Mouse (Mus musculus): ENCODE measurements at regions not wholly inside any gene's neighbourhood (a gene's known extent, or its start where the extent isn't known, plus 50 kb on each side); places are given as distances from the start of the nearest gene placed in this dataset.

- DNase-seq = no peak
Measured at GRCm38 (mm10) chr10:119395048-119395447, 58.6 kb upstream of the Grip1 start.

- no peak for DNase-seq
Measured at GRCm38 (mm10) chr10:119387924-119388323, 65.7 kb upstream of the Grip1 start.

GRCm38 (mm10) chr10:119382257-119382656 is 71.4 kb upstream of the Grip1 start:
- no peak for DNase-seq

- no peak for DNase-seq
Measured at GRCm38 (mm10) chr10:119368566-119368965, 85.1 kb upstream of the Grip1 start.

- peak; percentile 50 for DNase-seq
Measured at GRCm38 (mm10) chr10:119363616-119364015, 90.0 kb upstream of the Grip1 start.

- DNase-seq = no peak
Measured at GRCm38 (mm10) chr10:119358730-119359292, 94.8 kb upstream of the Grip1 start.

- no peak for DNase-seq
Measured at GRCm38 (mm10) chr10:119342317-119343114, 102.7 kb upstream of the Cand1 start.

GRCm38 (mm10) chr10:119340323-119340722 is 100.5 kb upstream of the Cand1 start:
- no peak for DNase-seq

GRCm38 (mm10) chr10:119326912-119327311 is 87.1 kb upstream of the Cand1 start:
- DNase-seq = no peak

- DNase-seq = no peak
Measured at GRCm38 (mm10) chr10:119319953-119320352, 80.1 kb upstream of the Cand1 start.

GRCm38 (mm10) chr10:119318416-119318815 is 78.6 kb upstream of the Cand1 start:
- DNase-seq = no peak

- DNase-seq = no peak
Measured at GRCm38 (mm10) chr10:119311578-119311977, 71.7 kb upstream of the Cand1 start.

GRCm38 (mm10) chr10:119295740-119296139 is 55.9 kb upstream of the Cand1 start:
- DNase-seq = no peak

- DNase-seq = peak; percentile 40
Measured at GRCm38 (mm10) chr10:119294454-119295149, 54.7 kb upstream of the Cand1 start.

GRCm38 (mm10) chr10:119293372-119293771 is 53.5 kb upstream of the Cand1 start:
- DNase-seq = no peak

Measured in lung, postnatal 14 days (tissue).